Mouse (Mus musculus) megakaryocyte, embryonic 14.5 days (primary cell): ENCODE measurements around the gene Dnah5.

Experiments
- FLI1 ChIP-seq: IDR thresholded peaks from 2 replicates; pipeline ENCODE4 v1.6.1; 2012; ENCODE audit warnings: low read length, inconsistent platforms, mixed read lengths
- GATA1 ChIP-seq: IDR thresholded peaks from 3 replicates; pipeline ENCODE4 v1.6.1; 2012; ENCODE audit warnings: mixed read lengths, low read length, inconsistent platforms, borderline replicate concordance

DNA sequence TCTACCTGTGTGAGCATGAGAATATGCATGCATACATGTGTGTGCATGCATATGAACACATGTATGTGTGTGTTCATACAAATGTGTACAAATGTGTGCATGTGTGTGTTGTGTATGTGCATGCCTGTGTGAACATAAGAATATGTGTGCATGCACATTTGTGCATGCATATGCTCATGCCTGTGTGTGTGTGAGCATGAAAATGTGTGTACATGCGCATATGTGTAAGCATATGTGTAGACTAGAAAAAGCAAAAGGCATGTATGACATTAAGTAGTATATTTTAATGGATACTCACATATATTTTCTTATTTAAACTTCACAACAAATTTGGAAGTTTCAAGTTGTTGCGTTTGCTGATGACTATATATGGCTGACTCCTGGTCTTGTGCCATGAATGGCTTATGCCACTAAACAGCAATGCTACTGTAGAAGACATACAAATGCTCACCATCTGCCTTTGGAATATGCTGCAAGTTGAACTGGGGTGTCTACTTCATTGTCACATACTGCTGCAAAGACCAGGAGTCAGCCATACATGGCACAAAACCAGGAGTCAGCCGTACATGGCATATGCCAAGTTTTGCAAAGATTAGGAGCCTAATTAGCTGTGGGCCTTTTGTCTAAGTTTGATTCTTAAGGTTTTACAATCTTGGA lies 263.2 kb downstream of the Dnah5 start:
- no peak for TF ChIP-seq GATA1
- TF ChIP-seq FLI1: no peak
